Mouse (Mus musculus): Measurements from ENCODE around the gene Ubr2. TPM values are rescaled to one million over a fixed set of nuclear protein-coding genes. Genes with fewer than 3 reads are reported as not detected.

Ubr2 gene
- polyA plus RNA-seq, 1 experiment from 2014 or later, result 15.6 TPM

GRCm38 (mm10) chr17:46889450-46890084 is 120.8 kb downstream of the Ubr2 start:
- Histone ChIP-seq H3K4me1 (peaks cover 75% of the 10 kb centered on the region), H3K27me3 (replicated peaks) (no peaks in the 10 kb centered on the region), H3K4me2 (peak overlapping the region; percentile 99), H3K9ac (peak overlapping the region; percentile 80), H3K4me3 (peak overlapping the region; percentile 88), H3K36me3 (peaks cover 20% of the 10 kb centered on the region), H3K27ac (peak overlapping the region; percentile 93), H3K9me3 (replicated peaks) (no peaks in the 10 kb centered on the region)
- ATAC-seq, result peak; percentile 11
- WGBS (ENCODE audit: insufficient replicate concordance), result 2% methylated on average over 43 of the region's 44 CpGs

DNA sequence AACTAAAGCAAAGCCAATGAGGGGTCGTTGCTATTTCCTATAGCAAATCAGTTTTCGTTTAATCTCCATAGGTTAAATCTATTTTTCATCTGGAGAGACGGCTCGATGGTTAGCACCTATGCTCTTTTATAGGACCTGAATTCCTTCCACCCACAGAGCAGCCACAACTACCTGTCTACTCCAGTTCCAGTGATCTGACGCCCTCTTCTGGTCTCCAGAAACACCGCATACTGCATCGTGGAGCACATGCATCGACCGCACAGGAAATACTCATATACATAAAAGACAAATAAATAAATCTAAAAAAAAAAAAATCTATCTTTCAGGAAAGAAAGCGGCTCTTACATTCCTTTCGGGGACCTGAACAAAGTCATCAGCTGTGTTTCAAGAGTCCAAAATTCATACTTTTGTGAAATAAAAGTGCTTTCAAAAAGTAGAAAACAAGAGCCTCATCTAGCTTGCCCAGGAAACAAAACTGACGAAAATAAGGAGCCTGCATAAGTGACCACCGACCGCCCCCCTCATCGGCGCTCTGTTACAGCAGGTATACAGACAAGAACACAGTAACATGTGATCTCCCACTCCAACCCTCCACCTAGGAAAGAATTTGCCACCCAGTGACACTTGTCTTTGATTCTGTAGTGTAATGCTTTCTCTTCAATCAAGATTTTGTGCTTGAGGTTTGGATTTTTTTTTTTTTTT is 121.7 kb downstream of the Ubr2 start:
- Histone ChIP-seq H3K9ac (peak overlapping the region; percentile 80), H3K4me1 (peaks cover 79% of the 10 kb centered on the region), H3K36me3 (peaks cover 16% of the 10 kb centered on the region), H3K27ac (peak overlapping the region; percentile 93; the same call in 1 of the 2 replicates), H3K4me2 (peak overlapping the region; percentile 99), H3K4me3 (peak overlapping the region; percentile 88), H3K27me3 (replicated peaks) (no peaks in the 10 kb centered on the region), H3K9me3 (replicated peaks) (no peaks in the 10 kb centered on the region)
- no peak for ATAC-seq
- WGBS (ENCODE audit: insufficient replicate concordance), result 19% methylated on average over 16 of the region's 16 CpGs

- peak; percentile 40 for ATAC-seq
Observed at GRCm38 (mm10) chr17:46885910-46886643, 124.3 kb downstream of the Ubr2 start.

GRCm38 (mm10) chr17:46885218-46885909 is 125.0 kb downstream of the Ubr2 start:
- Histone ChIP-seq H3K4me1 (peaks cover 68% of the 10 kb centered on the region), H3K27ac (peak overlapping the region; percentile 79), H3K36me3 (no peaks in the 10 kb centered on the region), H3K27me3 (replicated peaks) (no peaks in the 10 kb centered on the region), H3K4me2 (peak overlapping the region; percentile 66), H3K9me3 (replicated peaks) (no peaks in the 10 kb centered on the region), H3K9ac (peak overlapping the region; percentile 45), H3K4me3 (peak overlapping the region; percentile 31; the same call in 1 of the 2 replicates)
- no peak for ATAC-seq
- WGBS (ENCODE audit: insufficient replicate concordance), result 30% methylated on average over 11 of the region's 11 CpGs

More at GRCm38 (mm10) chr17:46885910-46886643, 124.3 kb downstream of the Ubr2 start:
- Histone ChIP-seq H3K36me3 (no peaks in the 10 kb centered on the region), H3K4me3 (peak overlapping the region; percentile 31; the same call in 1 of the 2 replicates), H3K27me3 (replicated peaks) (no peaks in the 10 kb centered on the region), H3K9ac (peak overlapping the region; percentile 45), H3K4me2 (peak overlapping the region; percentile 66), H3K9me3 (replicated peaks) (no peaks in the 10 kb centered on the region), H3K27ac (peak overlapping the region; percentile 79), H3K4me1 (peaks cover 70% of the 10 kb centered on the region)
- WGBS (ENCODE audit: insufficient replicate concordance), result 12% methylated on average over 17 of the region's 17 CpGs

GRCm38 (mm10) chr17:46884766-46885165 is 125.6 kb downstream of the Ubr2 start:
- H3K4me2 ChIP-seq, result peak overlapping the region; percentile 66; the same call in 1 of the 2 replicates
- 69% methylated on average over 6 of the region's 6 CpGs for WGBS (ENCODE audit: insufficient replicate concordance)
- no peaks in the 10 kb centered on the region for H3K9me3 ChIP-seq (replicated peaks)
- no peak overlapping the region for H3K4me3 ChIP-seq
- H3K27ac ChIP-seq, result no peak overlapping the region
- no peak for ATAC-seq
- H3K9ac ChIP-seq, result no peak overlapping the region
- H3K27me3 ChIP-seq (replicated peaks), result no peaks in the 10 kb centered on the region
- H3K36me3 ChIP-seq, result no peaks in the 10 kb centered on the region
- H3K4me1 ChIP-seq, result peaks cover 73% of the 10 kb centered on the region

- Histone ChIP-seq H3K4me2 (no peak overlapping the region), H3K27me3 (replicated peaks) (no peaks in the 10 kb centered on the region), H3K36me3 (no peaks in the 10 kb centered on the region), H3K9ac (no peak overlapping the region), H3K27ac (no peak overlapping the region), H3K9me3 (replicated peaks) (no peaks in the 10 kb centered on the region), H3K4me1 (peaks cover 66% of the 10 kb centered on the region), H3K4me3 (no peak overlapping the region)
- ATAC-seq, result no peak
- WGBS (ENCODE audit: insufficient replicate concordance), result 78% methylated on average over 9 of the region's 9 CpGs
Observed at GRCm38 (mm10) chr17:46883107-46883506, 127.2 kb downstream of the Ubr2 start.

DNA sequence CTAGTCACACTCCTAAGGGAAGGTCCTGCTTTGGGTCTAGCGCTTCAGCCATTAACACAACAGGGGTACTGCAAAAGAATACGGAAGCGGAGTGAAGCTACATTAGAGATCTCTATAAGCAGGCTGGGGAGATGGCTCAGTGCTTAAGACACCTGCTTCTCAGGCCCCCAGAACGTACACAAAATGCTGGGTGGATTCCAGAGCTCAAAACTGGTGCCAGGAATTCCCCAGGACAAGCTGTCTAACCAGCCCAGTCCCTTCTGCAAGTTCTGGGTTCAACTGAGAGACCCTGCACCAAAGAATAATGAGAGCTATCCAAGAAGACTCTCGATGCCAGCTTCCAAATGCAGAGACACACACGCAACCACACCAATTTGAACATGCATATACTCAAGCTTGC is 128.6 kb downstream of the Ubr2 start:
- H3K27me3 ChIP-seq (replicated peaks), result no peaks in the 10 kb centered on the region
- no peaks in the 10 kb centered on the region for H3K36me3 ChIP-seq
- H3K27ac ChIP-seq, result no peak overlapping the region
- WGBS (ENCODE audit: insufficient replicate concordance), result 82% methylated on average over 6 of the region's 6 CpGs
- no peaks in the 10 kb centered on the region for H3K9me3 ChIP-seq (replicated peaks)
- no peak overlapping the region for H3K4me2 ChIP-seq
- no peak for ATAC-seq
- no peak overlapping the region for H3K9ac ChIP-seq
- no peak overlapping the region for H3K4me3 ChIP-seq
- H3K4me1 ChIP-seq, result peaks cover 55% of the 10 kb centered on the region

GRCm38 (mm10) chr17:46880322-46880721 is 130.0 kb downstream of the Ubr2 start:
- WGBS (ENCODE audit: insufficient replicate concordance), result 67% methylated on average over 2 of the region's 2 CpGs
- no peak overlapping the region for H3K27ac ChIP-seq
- no peak overlapping the region for H3K4me3 ChIP-seq
- H3K36me3 ChIP-seq, result no peaks in the 10 kb centered on the region
- H3K4me1 ChIP-seq, result peaks cover 41% of the 10 kb centered on the region
- no peak overlapping the region for H3K9ac ChIP-seq
- H3K27me3 ChIP-seq (replicated peaks), result no peaks in the 10 kb centered on the region
- no peaks in the 10 kb centered on the region for H3K9me3 ChIP-seq (replicated peaks)
- no peak overlapping the region for H3K4me2 ChIP-seq
- ATAC-seq, result no peak

GRCm38 (mm10) chr17:46879841-46880311 is 130.5 kb downstream of the Ubr2 start:
- Histone ChIP-seq H3K27ac (0 out of 2 replicates have a peak overlapping the region, but pooled peaks have one; percentile 23), H3K36me3 (no peaks in the 10 kb centered on the region), H3K4me3 (no peak overlapping the region), H3K9ac (no peak overlapping the region), H3K27me3 (replicated peaks) (no peaks in the 10 kb centered on the region), H3K4me2 (no peak overlapping the region), H3K9me3 (replicated peaks) (no peaks in the 10 kb centered on the region), H3K4me1 (peaks cover 36% of the 10 kb centered on the region)
- WGBS (ENCODE audit: insufficient replicate concordance), result 57% methylated on average over 14 of the region's 14 CpGs
- ATAC-seq, result no peak

Measured in liver, embryonic 12.5 days (tissue).